Mouse (Mus musculus): ENCODE measurements around the gene Gm266. TPM values are rescaled to one million over a fixed set of nuclear protein-coding genes. Genes with fewer than 3 reads are reported as not detected.
"Not testable (repeated sequence)": the region's sequence is repeated elsewhere in the genome, so short reads cannot be mapped to it uniquely, and the experiment has no call there.

Gene Gm266
- total and polyA plus RNA-seq, 3 experiments, result not detected

DNA sequence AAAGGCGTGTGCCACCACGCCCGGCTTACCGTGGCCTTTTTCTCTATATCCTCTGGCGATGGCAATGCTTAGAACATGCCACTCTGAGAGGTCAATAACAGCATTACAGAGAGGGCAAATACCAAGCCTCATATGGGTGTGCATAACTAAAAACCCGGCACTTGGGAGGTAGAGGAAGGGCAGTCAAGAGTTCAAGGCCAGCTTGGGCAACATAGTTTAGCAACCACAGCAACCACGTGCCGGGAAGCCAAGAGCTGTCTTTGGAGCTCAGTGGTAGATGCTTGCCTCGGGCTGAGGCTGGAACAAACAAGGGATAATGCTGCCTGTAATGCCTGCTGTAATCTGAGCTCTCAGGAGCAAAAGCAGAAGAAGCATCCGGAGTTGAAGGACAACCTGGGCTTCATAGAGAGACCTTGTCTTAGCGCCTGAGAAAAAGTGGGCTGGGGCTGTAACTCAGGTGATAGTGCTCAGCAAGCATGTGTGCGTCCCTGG, 27.0 kb upstream of the Gm266 start:
- TF ChIP-seq USF2 (conservative IDR thresholded peaks at IDR 0.05; ENCODE audit: low read depth, low read length) (no peak), CHD1 (IDR thresholded peaks at IDR 0.05; ENCODE audit: low read depth, low read length) (no peak), E2F4 (IDR thresholded peaks at IDR 0.05; ENCODE audit: insufficient replicate concordance, low read depth, low read length) (no peak), MYC (IDR thresholded peaks at IDR 0.05; ENCODE audit: low read depth, low read length) (no peak), ELF1 (IDR thresholded peaks at IDR 0.05; ENCODE audit: low read depth, low read length) (no peak), GABPA (IDR thresholded peaks at IDR 0.05; ENCODE audit: insufficient replicate concordance, low read depth, low read length) (no peak), ETS1 (conservative IDR thresholded peaks at IDR 0.05; ENCODE audit: low read depth, low read length) (no peak), ZMIZ1 (IDR thresholded peaks at IDR 0.05; ENCODE audit: low read depth, low read length) (no peak), KAT2A (IDR thresholded peaks at IDR 0.05; ENCODE audit: insufficient replicate concordance, low read length) (no peak), RAD21 (IDR thresholded peaks at IDR 0.05; ENCODE audit: low read depth, low read length) (no peak), MAZ (IDR thresholded peaks at IDR 0.05; ENCODE audit: low read depth, low read length) (no peak)
- Histone ChIP-seq H3K36me3 (replicated peaks in 1 of 2; ENCODE audit: control insufficient read depth in 1 of 2, insufficient read depth in 1 of 2, low read length in 1 of 2) (no peaks in the 10 kb centered on the region), H3K4me3 (replicated peaks in 1 of 3; ENCODE audit: low read depth in 2 of 3, low read length in 2 of 3, poor library complexity in 1 of 3) (no peak overlapping the region), H3K79me2 (replicated peaks; ENCODE audit: control insufficient read depth, extremely low read depth, insufficient read depth, poor library complexity, severe bottlenecking) (no peaks in the 10 kb centered on the region), H3K4me2 (ENCODE audit: insufficient read depth, low read depth, poor library complexity, severe bottlenecking) (no peak overlapping the region), H3K9me3 (replicated peaks; ENCODE audit: low read length) (peaks cover 2% of the 10 kb centered on the region), H3K4me1 (ENCODE audit: control insufficient read depth in 1 of 2, insufficient read depth in 2 of 2) (peaks cover 7 to 29% of the 10 kb centered on the region in 2 experiments), H3K27me3 (replicated peaks) (no peaks in the 10 kb centered on the region), H3K27ac (ENCODE audit: insufficient read depth, low read depth) (no peak overlapping the region), H3K9ac (ENCODE audit: insufficient read depth, low read depth) (no peak overlapping the region)
- dilution Hi-C loops (cut with MboI; ENCODE audit: extremely low pct_ligation_motif_present, extremely low pct_unique_long_range_greater_than_20kb, low sequenced_read_pairs) (no loop called here), in situ Hi-C loops (cut with MboI; ENCODE audit: low pct_ligation_motif_present, low pct_unique_long_range_greater_than_20kb, low sequenced_read_pairs) (no loop called here)
- no peak for DNase-seq (ENCODE audit: extremely low read depth)

- H3K4me2 ChIP-seq (ENCODE audit: insufficient read depth, low read depth, poor library complexity, severe bottlenecking); H3K27me3 ChIP-seq (replicated peaks); H3K4me3 ChIP-seq (replicated peaks in 1 of 3; ENCODE audit: low read depth in 2 of 3, low read length in 2 of 3, poor library complexity in 1 of 3); in situ Hi-C loops (cut with MboI; ENCODE audit: low pct_ligation_motif_present, low pct_unique_long_range_greater_than_20kb, low sequenced_read_pairs); H3K27ac ChIP-seq (ENCODE audit: insufficient read depth, low read depth); DNase-seq (ENCODE audit: extremely low read depth); H3K9me3 ChIP-seq (replicated peaks; ENCODE audit: low read length); H3K79me2 ChIP-seq (replicated peaks; ENCODE audit: control insufficient read depth, extremely low read depth, insufficient read depth, poor library complexity, severe bottlenecking); dilution Hi-C loops (cut with MboI; ENCODE audit: extremely low pct_ligation_motif_present, extremely low pct_unique_long_range_greater_than_20kb, low sequenced_read_pairs); H3K9ac ChIP-seq (ENCODE audit: insufficient read depth, low read depth); H3K36me3 ChIP-seq (replicated peaks in 1 of 2; ENCODE audit: control insufficient read depth in 1 of 2, insufficient read depth in 1 of 2, low read length in 1 of 2): not testable (repeated sequence)
- H3K4me1 ChIP-seq (ENCODE audit: control insufficient read depth in 1 of 2, insufficient read depth in 2 of 2), result peaks cover 0 to 14% of the 10 kb centered on the region in 2 experiments; a peak in 2 of 4 replicates
Observed at GRCm38 (mm10) chr12:111508438-111508837, 22.8 kb upstream of the Gm266 start.

DNA sequence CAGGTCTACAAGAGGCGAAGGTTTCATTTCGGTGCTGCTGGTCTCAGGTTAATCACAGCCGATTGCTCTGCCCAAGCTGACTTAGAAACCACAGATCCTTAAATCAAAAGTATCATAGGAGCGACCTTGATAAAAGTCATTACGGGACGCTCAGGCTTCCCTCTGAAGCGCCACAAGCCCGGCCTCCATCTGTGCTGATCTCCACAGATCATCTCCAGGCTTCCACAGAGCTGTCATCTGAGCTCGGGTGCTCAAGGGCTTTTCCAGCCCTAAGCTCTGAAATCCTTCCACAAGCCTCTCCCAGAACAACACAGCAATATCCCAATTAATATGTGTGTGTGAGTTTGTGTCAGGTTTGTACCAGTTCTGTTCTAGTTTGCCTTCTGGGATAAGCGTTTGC, 22.3 kb upstream of the Gm266 start:
- in situ Hi-C loops (cut with MboI; ENCODE audit: low pct_ligation_motif_present, low pct_unique_long_range_greater_than_20kb, low sequenced_read_pairs) (no loop called here), dilution Hi-C loops (cut with MboI; ENCODE audit: extremely low pct_ligation_motif_present, extremely low pct_unique_long_range_greater_than_20kb, low sequenced_read_pairs) (no loop called here)
- no peak overlapping the region for H3K9ac ChIP-seq (ENCODE audit: insufficient read depth, low read depth)

More for the DNA sequence above, 22.3 kb upstream of the Gm266 start:
- Histone ChIP-seq H3K4me2 (ENCODE audit: insufficient read depth, low read depth, poor library complexity, severe bottlenecking) (no peak overlapping the region), H3K36me3 (replicated peaks in 1 of 2; ENCODE audit: control insufficient read depth in 1 of 2, insufficient read depth in 1 of 2, low read length in 1 of 2) (no peaks in the 10 kb centered on the region), H3K27me3 (replicated peaks) (no peaks in the 10 kb centered on the region), H3K4me1 (ENCODE audit: control insufficient read depth in 1 of 2, insufficient read depth in 2 of 2) (peaks cover 0 to 18% of the 10 kb centered on the region in 2 experiments; a peak in 2 of 4 replicates), H3K9me3 (replicated peaks; ENCODE audit: low read length) (peaks cover 3% of the 10 kb centered on the region), H3K4me3 (replicated peaks in 1 of 3; ENCODE audit: low read depth in 2 of 3, low read length in 2 of 3, poor library complexity in 1 of 3) (no peak overlapping the region), H3K27ac (ENCODE audit: insufficient read depth, low read depth) (no peak overlapping the region), H3K79me2 (replicated peaks; ENCODE audit: control insufficient read depth, extremely low read depth, insufficient read depth, poor library complexity, severe bottlenecking) (no peaks in the 10 kb centered on the region)
- no peak for DNase-seq (ENCODE audit: extremely low read depth)
- TF ChIP-seq ZNF384 (IDR thresholded peaks at IDR 0.05; ENCODE audit: low read depth, low read length) (no peak), MAX (IDR thresholded peaks at IDR 0.05; ENCODE audit: low read length) (no peak), ETS1 (conservative IDR thresholded peaks at IDR 0.05; ENCODE audit: low read depth, low read length) (no peak), RCOR1 (conservative IDR thresholded peaks at IDR 0.05; ENCODE audit: low read depth, low read length) (no peak), ELF1 (IDR thresholded peaks at IDR 0.05; ENCODE audit: low read depth, low read length) (no peak), KAT2A (IDR thresholded peaks at IDR 0.05; ENCODE audit: insufficient replicate concordance, low read length) (no peak), MXI1 (IDR thresholded peaks at IDR 0.05; ENCODE audit: low read depth, low read length) (no peak), USF1 (IDR thresholded peaks at IDR 0.05; ENCODE audit: low read depth, low read length) (no peak), JUND (conservative IDR thresholded peaks at IDR 0.05; ENCODE audit: low read depth, low read length) (no peak), NRF1 (IDR thresholded peaks at IDR 0.05; ENCODE audit: low read depth, low read length) (no peak), EP300 (IDR thresholded peaks at IDR 0.05; ENCODE audit: low read length) (no peak), ZKSCAN1 (IDR thresholded peaks at IDR 0.05; ENCODE audit: borderline replicate concordance, low read depth, low read length) (no peak), MAZ (IDR thresholded peaks at IDR 0.05; ENCODE audit: low read depth, low read length) (no peak), BHLHE40 (IDR thresholded peaks at IDR 0.05; ENCODE audit: low read depth, low read length) (no peak), POLR2AphosphoS2 (IDR thresholded peaks at IDR 0.05; ENCODE audit: low read depth, low read length) (no peak), CHD1 (IDR thresholded peaks at IDR 0.05; ENCODE audit: low read depth, low read length) (no peak), SMC3 (IDR thresholded peaks at IDR 0.05; ENCODE audit: low read depth, low read length) (no peak), E2F4 (IDR thresholded peaks at IDR 0.05; ENCODE audit: insufficient replicate concordance, low read depth, low read length) (no peak)
